Mouse (Mus musculus): ENCODE results near the gene Grb7.

The Grb7 gene

GRCm38 (mm10) chr11:98504926-98505325 is 58.7 kb downstream of the Grb7 start:
- DNase-seq (ENCODE audit: low read depth, low spot score), result no peak
